Mouse (Mus musculus) adrenal gland, postnatal 14 days (tissue): ENCODE data around the gene Ccdc167. TPM values are rescaled to one million over a fixed set of nuclear protein-coding genes. Genes with fewer than 3 reads are reported as not detected.

Source experiments
- total RNA-seq: library from RNA; stranded (reverse); gene quantifications from 2 replicates; pipeline ENCODE4 v1.2.3, GENCODE M21; 2021

Gene Ccdc167
- total RNA-seq, 1 experiment from 2014 or later: 12.7 TPM

Other genes starting within 250 kb of the Ccdc167 start
- 104 and 129 TPM in 2 replicates for gene Pim1, start 226.3 kb downstream of the Ccdc167 start, total RNA-seq
- not detected in 2 replicates for gene Gm17657, start 167.4 kb downstream of the Ccdc167 start, total RNA-seq
- gene Tbc1d22b, start 167.3 kb downstream of the Ccdc167 start, total RNA-seq: 23.7 and 24.6 TPM in 2 replicates
- not detected in 2 replicates for gene Tmem217, start 164.7 kb downstream of the Ccdc167 start, total RNA-seq
- gene Rnf8, start 102.3 kb downstream of the Ccdc167 start, total RNA-seq: 41.5 and 45.4 TPM in 2 replicates
- gene Gm28043, start 102.2 kb downstream of the Ccdc167 start, total RNA-seq: 3.2 and 3.3 TPM in 2 replicates
- gene Cmtr1, start 56.4 kb downstream of the Ccdc167 start, total RNA-seq: 70.7 and 71.6 TPM in 2 replicates